Mouse (Mus musculus) ES-Bruce4 (cell line): ENCODE measurements at regions not wholly inside any gene's neighbourhood (a gene's known extent, or its start where the extent isn't known, plus 50 kb on each side); places are given as distances from the start of the nearest gene placed in this dataset.

ENCODE experiments used
- CTCF ChIP-seq: IDR thresholded peaks from one replicate; pipeline ENCODE4 v1.8.1; 2011; ENCODE audit warnings: low read depth, low read length
- EP300 ChIP-seq: IDR thresholded peaks from 2 replicates; pipeline ENCODE4 v1.6.1; 2011; ENCODE audit warnings: low read depth, low read length; ENCODE audit not compliant: insufficient read depth
- POLR2A ChIP-seq: IDR thresholded peaks from one replicate; pipeline ENCODE4 v1.8.1; 2011; ENCODE audit warnings: low read length; ENCODE audit not compliant: insufficient read depth

- TF ChIP-seq CTCF (peak; percentile 31), POLR2A (no peak), EP300 (no peak)
Measured at GRCm38 (mm10) chr2:134029631-134030414, 477.9 kb downstream of the Bmp2 start.
